Mouse (Mus musculus) small intestine, adult 2 months (tissue): ENCODE data around the gene Ywhab. TPM values are rescaled to one million over a fixed set of nuclear protein-coding genes. Genes with fewer than 3 reads are reported as not detected.

Source experiments
- H3K27ac ChIP-seq: fragments of 200-500 bp; 2 replicates; pipeline ENCODE4 v1.5.1; 2012; ENCODE audit warnings: low read depth, low read length, control low read depth, inconsistent platforms; ENCODE audit not compliant: insufficient read depth
- H3K27me3 ChIP-seq: fragments of 200-500 bp; 2 replicates; pipeline ENCODE4 v1.6.1; 2012; ENCODE audit warnings: mild to moderate bottlenecking, moderate library complexity, low read length, inconsistent platforms; ENCODE audit not compliant: control insufficient read depth, insufficient read depth
- H3K36me3 ChIP-seq: fragments of 200-500 bp; 2 replicates; pipeline ENCODE4 v1.6.1; 2012; ENCODE audit warnings: mild to moderate bottlenecking, low read length, control low read depth, inconsistent platforms; ENCODE audit not compliant: control insufficient read depth, insufficient read depth
- H3K4me1 ChIP-seq: fragments of 200-500 bp; 2 replicates; pipeline ENCODE4 v1.6.1; 2012; ENCODE audit warnings: low read length, inconsistent platforms, mixed read lengths; ENCODE audit not compliant: control insufficient read depth, insufficient read depth, insufficient read length
- H3K4me3 ChIP-seq: fragments of 200-500 bp; 2 replicates; pipeline ENCODE4 v1.5.1; 2012; ENCODE audit warnings: low read depth, mild to moderate bottlenecking, control low read depth, inconsistent platforms, low read length, moderate library complexity
- CTCF ChIP-seq: fragments of 200-500 bp; IDR thresholded peaks from 2 replicates; pipeline ENCODE4 v1.5.1; 2012; ENCODE audit warnings: low read depth, mild to moderate bottlenecking, control low read depth, inconsistent platforms, low read length, moderate library complexity, mixed read lengths; ENCODE audit not compliant: insufficient replicate concordance, insufficient read length; ENCODE audit errors: extremely low read depth
- POLR2A ChIP-seq: fragments of 200-500 bp; IDR thresholded peaks from 2 replicates; pipeline ENCODE4 v1.6.1; 2012; ENCODE audit warnings: low read depth, mild to moderate bottlenecking, control low read depth, inconsistent platforms, low read length, moderate library complexity
- WGBS: fragments of 180-500 bp; shearing (Covaris S2); methylation state at CpG from one replicate; pipeline ENCODE4 v1.1.7; 2018; 5-methylcytosine and 5-hydroxymethylcytosine counted together
- polyA plus RNA-seq: library from polyadenylated mRNA; depleted of rRNA; stranded (reverse); fragments of >200 nt; gene quantifications from 2 replicates; pipeline ENCODE4 v1.2.3, GENCODE M21; 2012; rRNA removed

The Ywhab gene
- polyA plus RNA-seq, 1 experiment: 25.8 TPM

GRCm38 (mm10) chr2:164053767-164054166 is 59.0 kb downstream of the Ywhab start:
- TF ChIP-seq CTCF (no peak), POLR2A (no peak)
- H3K27me3 ChIP-seq: no peaks in the 10 kb centered on the region
- H3K4me1 ChIP-seq: no peaks in the 10 kb centered on the region
- peaks cover 49% of the 10 kb centered on the region for H3K36me3 ChIP-seq
- H3K4me3 ChIP-seq: no peak overlapping the region
- 71% methylated on average over 8 of the region's 8 CpGs for WGBS
- H3K27ac ChIP-seq: no peak overlapping the region

DNA sequence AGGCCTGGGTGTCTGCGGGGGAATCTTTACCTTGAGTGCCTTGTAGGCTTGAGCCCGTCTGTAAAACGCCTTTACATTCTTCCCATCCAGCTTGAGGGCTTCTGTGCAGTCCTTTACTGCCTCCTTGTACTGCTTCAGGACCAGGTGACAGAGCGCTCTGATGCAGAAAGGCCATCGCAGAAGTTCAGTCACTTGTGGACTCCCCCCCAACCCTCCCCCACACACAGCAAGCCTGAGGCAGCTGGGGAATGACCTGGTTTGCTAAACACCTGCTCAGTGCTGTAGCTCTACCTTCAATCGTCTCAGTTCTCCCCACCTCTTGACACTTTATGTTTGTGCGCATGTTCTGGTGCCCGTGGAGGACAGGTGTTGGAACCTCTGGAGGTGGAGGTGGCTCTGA is 59.9 kb downstream of the Ywhab start:
- Histone ChIP-seq H3K4me1 (no peaks in the 10 kb centered on the region), H3K27me3 (no peaks in the 10 kb centered on the region), H3K36me3 (peaks cover 57% of the 10 kb centered on the region), H3K4me3 (no peak overlapping the region), H3K27ac (no peak overlapping the region)
- TF ChIP-seq CTCF: no peak
- TF ChIP-seq POLR2A: no peak
- WGBS: 82% methylated on average over 8 of the region's 8 CpGs

- TF ChIP-seq CTCF (no peak), POLR2A (no peak)
- Histone ChIP-seq H3K27ac (no peak overlapping the region), H3K4me3 (no peak overlapping the region), H3K27me3 (no peaks in the 10 kb centered on the region), H3K36me3 (peaks cover 71% of the 10 kb centered on the region), H3K4me1 (no peaks in the 10 kb centered on the region)
- 88% methylated on average over 8 of the region's 8 CpGs for whole genome bisulfite sequencing
These were observed 65.0 kb downstream of the Ywhab start for GRCm38 (mm10) chr2:164059634-164060235.

Other genes starting within 250 kb of the Ywhab start
- gene Ada, start 244.7 kb upstream of the Ywhab start, polyA plus RNA-seq: 414 and 869 TPM in 2 replicates
- gene Ccn5, start 174.1 kb upstream of the Ywhab start, polyA plus RNA-seq: 0.93 TPM in 1 of 2 replicates, not detected in the other
- not detected in 2 replicates for gene Kcnk15, start 141.3 kb upstream of the Ywhab start, polyA plus RNA-seq
- 0.05 and 0.17 TPM in 2 replicates for gene Rims4, start 76.3 kb upstream of the Ywhab start, polyA plus RNA-seq
- gene Pabpc1l, start 30.5 kb downstream of the Ywhab start, polyA plus RNA-seq: 0.10 and 0.18 TPM in 2 replicates
- gene Stk4, start 75.4 kb downstream of the Ywhab start, polyA plus RNA-seq: 4.9 and 10.8 TPM in 2 replicates
- 20.0 and 39.4 TPM in 2 replicates for gene Tomm34, start 76.2 kb downstream of the Ywhab start, polyA plus RNA-seq
- gene Kcns1, start 176.2 kb downstream of the Ywhab start, polyA plus RNA-seq: 0.06 and 0.25 TPM in 2 replicates
- 0.24 TPM in 1 of 2 replicates, not detected in the other for gene Wfdc5, start 187.8 kb downstream of the Ywhab start, polyA plus RNA-seq
- not detected in 2 replicates for gene Wfdc12, start 195.6 kb downstream of the Ywhab start, polyA plus RNA-seq
- not detected in 2 replicates for gene Wfdc15a, start 205.2 kb downstream of the Ywhab start, polyA plus RNA-seq
- 1.2 TPM in 1 of 2 replicates, not detected in the other for gene Wfdc15b, start 226.7 kb downstream of the Ywhab start, polyA plus RNA-seq
- gene Svs2, start 243.5 kb downstream of the Ywhab start, polyA plus RNA-seq: not detected in 2 replicates